In genomic region chr9:89910011-89910400, GRCm38 (mm10) we compare ENCODE assay signal across 8 mouse cellular contexts. TPM values are rescaled to one million over a fixed set of nuclear protein-coding genes. Genes with fewer than 3 reads are reported as not detected.
DNase-seq lines count a peak whose midpoint lies in the region; ATAC-seq lines count a peak whose summit lies in the region.

No protein-coding gene starts in this region.

- H3K4me1 ChIP-seq in kidney, embryonic 16.5 days (ENCODE audit: insufficient read depth, low read length), result peaks cover 26% of the 10 kb centered on the region
- H3K4me1 ChIP-seq in embryonic facial prominence, embryonic 12.5 days, result peaks cover 21% of the 10 kb centered on the region
- peaks cover 19% of the 10 kb centered on the region; the same call in 1 of the 2 replicates for H3K4me1 ChIP-seq in hindbrain, embryonic 16.5 days (ENCODE audit: control insufficient read depth, insufficient read depth, low read depth, low read length)

- DNase-seq in kidney, postnatal 14 days, result no peak
- DNase-seq in neural tube, embryonic 10.5 days (ENCODE audit: extremely low spot score, low spot score), result peak; percentile 44
- DNase-seq in right cerebral cortex, postnatal 25 days, result no peak
- DNase-seq in spleen, postnatal 14 days (ENCODE audit: low spot score in 2 of 2), result no peak
- DNase-seq in urinary bladder, adult 18-20 months (ENCODE audit: low spot score in 2 of 2), result no peak

- ATAC-seq in kidney, embryonic 16.5 days (ENCODE audit: low FRiP score, low TSS enrichment), result no peak
- ATAC-seq in embryonic facial prominence, embryonic 12.5 days (ENCODE audit: insufficient number of reproducible peaks, insufficient read depth, low FRiP score, low TSS enrichment), result no peak
- ATAC-seq in hindbrain, embryonic 16.5 days, result no peak; the same call in 1 of the 2 replicates

- H3K27me3 ChIP-seq in kidney, embryonic 16.5 days (ENCODE audit: insufficient read depth, low read length), result peaks cover 92% of the 10 kb centered on the region
- H3K27me3 ChIP-seq in embryonic facial prominence, embryonic 12.5 days, result peaks cover 93% of the 10 kb centered on the region
- H3K27me3 ChIP-seq in hindbrain, embryonic 16.5 days (replicated peaks; ENCODE audit: control insufficient read depth, insufficient read depth, low read length), result peaks cover 46% of the 10 kb centered on the region

- H3K36me3 ChIP-seq in kidney, embryonic 16.5 days (ENCODE audit: insufficient read depth, low read length), result no peaks in the 10 kb centered on the region
- no peaks in the 10 kb centered on the region for H3K36me3 ChIP-seq in embryonic facial prominence, embryonic 12.5 days
- H3K36me3 ChIP-seq in hindbrain, embryonic 16.5 days (ENCODE audit: control insufficient read depth, insufficient read depth, low read length), result no peaks in the 10 kb centered on the region

- no peak overlapping the region for H3K27ac ChIP-seq in kidney, embryonic 16.5 days (ENCODE audit: low read length)
- H3K27ac ChIP-seq in embryonic facial prominence, embryonic 12.5 days, result no peak overlapping the region
- no peak overlapping the region for H3K27ac ChIP-seq in hindbrain, embryonic 16.5 days (ENCODE audit: low read depth, low read length)

- H3K9me3 ChIP-seq in kidney, embryonic 16.5 days (ENCODE audit: low read length), result no peaks in the 10 kb centered on the region
- no peaks in the 10 kb centered on the region for H3K9me3 ChIP-seq in embryonic facial prominence, embryonic 12.5 days
- H3K9me3 ChIP-seq in hindbrain, embryonic 16.5 days (ENCODE audit: control insufficient read depth, low read length), result no peaks in the 10 kb centered on the region

- 1% methylated on average over 26 of the region's 26 CpGs for WGBS in kidney, embryonic 16.5 days
- WGBS in embryonic facial prominence, embryonic 12.5 days, result under 1% methylated on average over 26 of the region's 26 CpGs
- WGBS in hindbrain, embryonic 16.5 days, result under 1% methylated on average over 26 of the region's 26 CpGs

- H3K9ac ChIP-seq in kidney, embryonic 16.5 days (replicated peaks; ENCODE audit: low read length), result no peak overlapping the region
- H3K9ac ChIP-seq in embryonic facial prominence, embryonic 12.5 days, result no peak overlapping the region
- H3K9ac ChIP-seq in hindbrain, embryonic 16.5 days (ENCODE audit: low read depth, low read length), result peak overlapping the region; percentile 52; the same call in 1 of the 2 replicates

- H3K4me2 ChIP-seq in kidney, embryonic 16.5 days (replicated peaks; ENCODE audit: low read depth, low read length), result peak overlapping the region; percentile 61
- peak overlapping the region; percentile 87 for H3K4me2 ChIP-seq in embryonic facial prominence, embryonic 12.5 days (replicated peaks)
- peak overlapping the region; percentile 90 for H3K4me2 ChIP-seq in hindbrain, embryonic 16.5 days (ENCODE audit: low read length)

- peak overlapping the region; percentile 44 for H3K4me3 ChIP-seq in kidney, embryonic 16.5 days (ENCODE audit: low read length)
- peak overlapping the region; percentile 48 for H3K4me3 ChIP-seq in embryonic facial prominence, embryonic 12.5 days
- peak overlapping the region; percentile 57 for H3K4me3 ChIP-seq in hindbrain, embryonic 16.5 days (ENCODE audit: low read length)

RNA-seq across cellular contexts. Expression of gene Rasgrf1, which starts 0.3 kb away (rescaled TPM):
- 0.20 TPM in 1 of 2 replicates, not detected in the other for polyA plus RNA-seq in kidney, embryonic 16.5 days (2015; fragmentation: Nextera tagmentation; extraction: Ambion mirVana)
- polyA plus RNA-seq in embryonic facial prominence, embryonic 12.5 days (2016; fragmentation: Nextera tagmentation; extraction: Ambion mirVana), result 0.15 and 0.20 TPM in 2 replicates
- polyA plus RNA-seq in hindbrain, embryonic 16.5 days (2015; fragmentation: Nextera tagmentation; extraction: Ambion mirVana), result 13.2 and 19.1 TPM in 2 replicates

Comparison
In these comparisons a context has a peak if more than half of its experiments do, and no peak if none do; other contexts are left out.
1. RNA of gene Rasgrf1, which starts 0.3 kb away (polyA plus RNA-seq): 13.2 to 19.1 TPM in hindbrain, embryonic 16.5 days; 0.20 TPM in kidney, embryonic 16.5 days and 0.15 to 0.20 TPM in embryonic facial prominence, embryonic 12.5 days; every median in the first group is over 10 times any median in the second.
2. Peak in every context shown above with its lines, with median percentiles within 50 percentile points of each other: H3K4me2 ChIP-seq and H3K4me3 ChIP-seq.